Mouse (Mus musculus): Measurements from ENCODE around the gene Gm20792. TPM values are rescaled to one million over a fixed set of nuclear protein-coding genes. Genes with fewer than 3 reads are reported as not detected.

The Gm20792 gene
- not detected in 2 replicates for polyA plus RNA-seq (2012)

GRCm38 (mm10) chrY:48311555-48311954 is at the start of gene Gm20792:
Gm20792 (plus strand) TSS chrY:48311855.

Data from megakaryocyte-erythroid progenitor cell, adult 5 weeks (primary cell).